Mouse (Mus musculus) embryonic fibroblast, embryonic 13.5 days (primary cell): ENCODE data around the gene Rab8b.

Experiments used
- CTCF ChIP-seq: IDR thresholded peaks from 2 replicates; pipeline ENCODE4 v1.5.1; 2011; ENCODE audit warnings: mild to moderate bottlenecking, control low read depth, low read length, moderate library complexity, borderline replicate concordance; ENCODE audit not compliant: insufficient read depth
- POLR2A ChIP-seq: IDR thresholded peaks from 2 replicates; pipeline ENCODE4 v1.6.1; 2011; ENCODE audit warnings: low read depth, mild to moderate bottlenecking, control low read depth, low read length, moderate library complexity

GRCm38 (mm10) chr9:66855865-66856264, 63.6 kb downstream of the Rab8b start:
- no peak for TF ChIP-seq CTCF
- TF ChIP-seq POLR2A = no peak
